In genomic region chr11:109269283-109269661, GRCm38 (mm10) we compare ENCODE assay signal across 14 mouse cellular contexts. TPM values are rescaled to one million over a fixed set of nuclear protein-coding genes. Genes with fewer than 3 reads are reported as not detected.
DNase-seq lines count a peak whose midpoint lies in the region; ATAC-seq and TF ChIP-seq lines count a peak whose summit lies in the region.
"Had no signal": no experiment of that assay in that cellular context is flagged by ENCODE, and none has a peak within 500 bp of the region (broad histone marks: within the 10 kb centered on the region; RNA-seq: fewer than 3 reads in every experiment).

No protein-coding gene starts in this region.

- H3K9me3 ChIP-seq in liver, embryonic 11.5 days (ENCODE audit: control insufficient read depth, low read length), result no peaks in the 10 kb centered on the region
- no peaks in the 10 kb centered on the region for H3K9me3 ChIP-seq in hindbrain, postnatal 0 days (ENCODE audit: low read length)
- H3K9me3 ChIP-seq: heart, embryonic 15.5 days had no signal

- peak overlapping the region; percentile 42 for H3K4me2 ChIP-seq in liver, embryonic 11.5 days
- no peak overlapping the region for H3K4me2 ChIP-seq in hindbrain, postnatal 0 days (ENCODE audit: low read depth, low read length)
- H3K4me2 ChIP-seq: heart, embryonic 15.5 days had no signal

- H3K9ac ChIP-seq in liver, embryonic 11.5 days (ENCODE audit: low read depth, low read length), result no peak overlapping the region
- no peak overlapping the region for H3K9ac ChIP-seq in hindbrain, postnatal 0 days (replicated peaks; ENCODE audit: low read length)
- H3K9ac ChIP-seq: heart, embryonic 15.5 days; liver, embryonic 14.5 days had no signal

- no peaks in the 10 kb centered on the region for H3K36me3 ChIP-seq in liver, embryonic 11.5 days (ENCODE audit: control insufficient read depth, insufficient read depth, low read length)
- no peaks in the 10 kb centered on the region for H3K36me3 ChIP-seq in hindbrain, postnatal 0 days (ENCODE audit: insufficient read depth, low read length)
- H3K36me3 ChIP-seq: heart, embryonic 15.5 days had no signal

- H3K4me3 ChIP-seq in liver, embryonic 11.5 days (ENCODE audit: low read depth, low read length), result no peak overlapping the region
- no peak overlapping the region for H3K4me3 ChIP-seq in hindbrain, postnatal 0 days (ENCODE audit: low read length)
- H3K4me3 ChIP-seq: heart, embryonic 15.5 days had no signal

- no peak for DNase-seq in liver, embryonic 11.5 days (ENCODE audit: low spot score)
- DNase-seq in liver, result no peak
- DNase-seq in hindbrain, postnatal 0 days (ENCODE audit: low spot score), result no peak
- no peak for DNase-seq in Muller cell, postnatal 12 days (ENCODE audit: inconsistent ontology term)
- no peak for DNase-seq in heart, adult 9 months (ENCODE audit: low spot score in 2 of 2)
- no peak for DNase-seq in lung, postnatal 36 days
- DNase-seq: adrenal gland, postnatal 36 days; cerebellum, adult 11-12 months; gastrocnemius, postnatal 25 days had no signal

- H3K4me1 ChIP-seq in liver, embryonic 11.5 days (replicated peaks; ENCODE audit: control insufficient read depth, insufficient read depth, low read length), result no peaks in the 10 kb centered on the region
- peaks cover 4% of the 10 kb centered on the region for H3K4me1 ChIP-seq in hindbrain, postnatal 0 days (ENCODE audit: insufficient read depth, low read length)

- 0 out of 2 replicates have a peak, but pooled peaks cover 2% of the 10 kb centered on the region for H3K27me3 ChIP-seq in liver, embryonic 11.5 days (replicated peaks; ENCODE audit: control insufficient read depth, insufficient read depth, low read length)
- H3K27me3 ChIP-seq in hindbrain, postnatal 0 days (ENCODE audit: insufficient read depth, low read length), result no peaks in the 10 kb centered on the region
- H3K27me3 ChIP-seq: heart, embryonic 15.5 days had no signal

- no peak for ATAC-seq in liver, embryonic 11.5 days (replicated peaks; ENCODE audit: low FRiP score)
- peak; percentile 22 for ATAC-seq in common myeloid progenitor, adult 5-6 weeks (replicated peaks; ENCODE audit: low read depth, poor library complexity, severe bottlenecking)
- no peak for ATAC-seq in hindbrain, postnatal 0 days
- peak; percentile 39 for ATAC-seq in megakaryocyte-erythroid progenitor cell, adult 5-6 weeks (replicated peaks; ENCODE audit: low FRiP score, low TSS enrichment, poor library complexity, severe bottlenecking)
- ATAC-seq: intestine, postnatal 0 days had no signal

- no peak overlapping the region for H3K27ac ChIP-seq in liver, embryonic 11.5 days (ENCODE audit: low read depth, low read length)
- H3K27ac ChIP-seq in hindbrain, postnatal 0 days, result 0 out of 2 replicates have a peak overlapping the region, but pooled peaks have one; percentile 20
- H3K27ac ChIP-seq: heart, embryonic 15.5 days; liver, embryonic 14.5 days had no signal

- 36% methylated on average over 5 of the region's 5 CpGs for WGBS in liver, embryonic 11.5 days
- 59% methylated on average over 5 of the region's 5 CpGs for WGBS in hindbrain, postnatal 0 days

- TF ChIP-seq CTCF in hindbrain, postnatal 0 days (IDR thresholded peaks at IDR 0.05; ENCODE audit: low read depth), result no peak

RNA-seq across cellular contexts. Expression of gene Rgs9, which starts 28.7 kb away (rescaled TPM):
- polyA plus RNA-seq in liver, embryonic 11.5 days (2014; fragmentation: Nextera tagmentation; extraction: Ambion mirVana), result 0.18 and 0.25 TPM in 2 replicates
- 0.10 and 0.14 TPM in 2 replicates for total RNA-seq in common myeloid progenitor, adult 5-6 weeks (2017)
- 28.5 and 30.3 TPM in 2 replicates for total RNA-seq in hindbrain, postnatal 0 days (2014; rRNA removed)
- 13.4 and 14.3 TPM in 2 replicates for polyA plus RNA-seq in hindbrain, postnatal 0 days (2015; fragmentation: Nextera tagmentation; extraction: Ambion mirVana)
- total RNA-seq in megakaryocyte-erythroid progenitor cell, adult 5-6 weeks (2014; fragmentation: Nextera tagmentation), result 0.24 TPM in 1 of 2 replicates, not detected in the other
- not detected in 2 replicates for total RNA-seq in megakaryocyte-erythroid progenitor cell, adult 5-6 weeks (2017)

Comparison
In these comparisons a context has a peak if more than half of its experiments do, and no peak if none do; other contexts are left out.
1. ATAC-seq: peak in common myeloid progenitor, adult 5-6 weeks (single experiment) and megakaryocyte-erythroid progenitor cell, adult 5-6 weeks (single experiment); none in liver, embryonic 11.5 days (single experiment) and hindbrain, postnatal 0 days (single experiment).
2. RNA of gene Rgs9, which starts 28.7 kb away (total RNA-seq): 28.5 to 30.3 TPM in hindbrain, postnatal 0 days; 0.24 TPM in megakaryocyte-erythroid progenitor cell, adult 5-6 weeks and 0.10 to 0.14 TPM in common myeloid progenitor, adult 5-6 weeks; every median in the first group is over 10 times any median in the second.